Comparison of ENCODE assay signal across 9 mouse cellular contexts in the genomic region with DNA sequence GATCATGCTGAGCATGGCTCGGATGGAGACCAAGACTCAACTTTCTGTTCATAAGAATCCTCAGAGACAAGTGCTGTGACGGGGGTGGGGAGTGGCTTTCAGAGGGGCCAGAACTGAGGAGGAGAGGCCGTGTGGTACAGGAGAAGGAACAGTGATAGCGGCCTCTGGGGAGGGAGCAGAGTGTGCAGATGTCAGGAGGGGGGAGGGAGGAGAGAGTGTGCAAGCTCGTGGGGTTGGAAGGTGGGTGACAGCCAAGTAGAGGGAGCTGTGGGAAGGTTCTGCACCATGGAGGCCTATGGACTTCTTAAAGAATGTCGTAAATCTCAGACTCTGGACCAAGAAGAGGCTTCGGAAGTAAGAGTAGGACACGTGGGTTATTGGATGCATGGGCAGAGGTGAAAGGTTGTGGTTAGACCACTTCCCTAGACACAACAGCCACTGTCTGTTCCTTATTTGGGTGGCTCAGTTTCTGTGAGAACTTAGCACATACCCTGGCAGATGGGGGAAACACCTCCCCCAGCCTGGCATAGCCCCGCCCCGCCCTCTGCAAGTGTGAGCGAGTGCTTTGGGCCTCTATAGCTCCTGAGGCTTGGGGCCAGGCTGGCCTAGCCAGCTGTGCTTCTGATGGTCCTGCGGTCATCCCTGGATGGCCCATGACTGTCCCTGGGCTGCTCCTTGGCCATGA. TPM values are rescaled to one million over a fixed set of nuclear protein-coding genes. Genes with fewer than 3 reads are reported as not detected.
DNase-seq lines count a peak whose midpoint lies in the region; ATAC-seq and TF ChIP-seq lines count a peak whose summit lies in the region.
"Had no signal": no experiment of that assay in that cellular context is flagged by ENCODE, and none has a peak within 500 bp of the region (broad histone marks: within the 10 kb centered on the region; RNA-seq: fewer than 3 reads in every experiment).

No protein-coding gene starts in this region.

- no peak overlapping the region for H3K27ac ChIP-seq in embryonic facial prominence, embryonic 14.5 days (replicated peaks; ENCODE audit: low read depth, low read length)
- no peak overlapping the region for H3K27ac ChIP-seq in embryonic facial prominence, embryonic 10.5 days (replicated peaks)
- H3K27ac ChIP-seq in liver, postnatal 0 days (ENCODE audit: low read depth) = no peak overlapping the region

- no peak overlapping the region for H3K9ac ChIP-seq in embryonic facial prominence, embryonic 14.5 days (ENCODE audit: low read depth, low read length)
- no peak overlapping the region for H3K9ac ChIP-seq in liver, postnatal 0 days (replicated peaks)

- H3K4me2 ChIP-seq in embryonic facial prominence, embryonic 14.5 days (ENCODE audit: low read depth, low read length) = no peak overlapping the region
- no peak overlapping the region for H3K4me2 ChIP-seq in liver, postnatal 0 days (ENCODE audit: low read depth, low read length)

- TF ChIP-seq EP300 in liver, postnatal 0 days (IDR thresholded peaks at IDR 0.05; ENCODE audit: low read depth) = no peak

- no peaks in the 10 kb centered on the region for H3K9me3 ChIP-seq in embryonic facial prominence, embryonic 14.5 days (ENCODE audit: control insufficient read depth, low read length)
- no peaks in the 10 kb centered on the region for H3K9me3 ChIP-seq in embryonic facial prominence, embryonic 10.5 days
- no peaks in the 10 kb centered on the region for H3K9me3 ChIP-seq in liver, postnatal 0 days (ENCODE audit: low read length)

- no peaks in the 10 kb centered on the region for H3K36me3 ChIP-seq in embryonic facial prominence, embryonic 14.5 days (ENCODE audit: control insufficient read depth, insufficient read depth, low read length)
- no peaks in the 10 kb centered on the region for H3K36me3 ChIP-seq in embryonic facial prominence, embryonic 10.5 days (replicated peaks)
- H3K36me3 ChIP-seq in liver, postnatal 0 days (replicated peaks; ENCODE audit: insufficient read depth, low read length) = peaks cover 51% of the 10 kb centered on the region

- TF ChIP-seq CTCF in liver, postnatal 0 days (IDR thresholded peaks at IDR 0.05; ENCODE audit: low read depth) = no peak

- no peaks in the 10 kb centered on the region for H3K4me1 ChIP-seq in embryonic facial prominence, embryonic 14.5 days (ENCODE audit: control insufficient read depth, insufficient read depth, low read length)
- peaks cover 23% of the 10 kb centered on the region for H3K4me1 ChIP-seq in embryonic facial prominence, embryonic 10.5 days
- peaks cover 6% of the 10 kb centered on the region for H3K4me1 ChIP-seq in liver, postnatal 0 days (ENCODE audit: insufficient read depth)

- no peak overlapping the region for H3K4me3 ChIP-seq in embryonic facial prominence, embryonic 14.5 days (ENCODE audit: low read depth, low read length)
- H3K4me3 ChIP-seq in embryonic facial prominence, embryonic 10.5 days = no peak overlapping the region
- H3K4me3 ChIP-seq in liver, postnatal 0 days (ENCODE audit: low read depth, low read length) = no peak overlapping the region

- no peaks in the 10 kb centered on the region for H3K27me3 ChIP-seq in embryonic facial prominence, embryonic 14.5 days (replicated peaks; ENCODE audit: control insufficient read depth, insufficient read depth, low read length)
- no peaks in the 10 kb centered on the region for H3K27me3 ChIP-seq in embryonic facial prominence, embryonic 10.5 days (replicated peaks; ENCODE audit: low read depth, poor library complexity, severe bottlenecking)
- H3K27me3 ChIP-seq in liver, postnatal 0 days (ENCODE audit: insufficient read depth, low read length) = no peaks in the 10 kb centered on the region

- no peak for DNase-seq in embryonic facial prominence, embryonic 14.5 days (ENCODE audit: low spot score)
- DNase-seq in embryonic facial prominence, embryonic 10.5 days (ENCODE audit: low spot score) = no peak
- peak; percentile 76 for DNase-seq in liver, postnatal 0 days
- peak; percentile 55 to 66 for DNase-seq in spleen, postnatal 14 days (ENCODE audit: low spot score in 2 of 2)
- DNase-seq in cerebellum, postnatal 14 days = no peak
- DNase-seq in heart, adult 8-10 months (ENCODE audit: low spot score) = no peak
- DNase-seq in embryo, embryonic 9.5 days (ENCODE audit: extremely low spot score) = no peak

- ATAC-seq in embryonic facial prominence, embryonic 14.5 days (ENCODE audit: low read depth) = 0 out of 2 replicates have a peak, but pooled peaks have one; percentile 17
- peak; percentile 97 for ATAC-seq in CD4-positive, CD25-positive, alpha-beta regulatory T cell, adult 4 months
- peak; percentile 79 for ATAC-seq in liver, postnatal 0 days
- ATAC-seq: forebrain, embryonic 16.5 days had no signal

- WGBS in embryonic facial prominence, embryonic 14.5 days = 66% methylated on average over 12 of the region's 12 CpGs
- 77% methylated on average over 12 of the region's 12 CpGs for WGBS in embryonic facial prominence, embryonic 10.5 days
- WGBS in liver, postnatal 0 days (ENCODE audit: insufficient replicate concordance) = 46% methylated on average over 12 of the region's 12 CpGs

RNA-seq across cellular contexts. Expression of a gene that starts 28.5 kb away (rescaled TPM):
- polyA plus RNA-seq in embryonic facial prominence, embryonic 14.5 days (2014; fragmentation: Nextera tagmentation; extraction: Ambion mirVana) = 7.0 and 7.8 TPM in 2 replicates
- polyA plus RNA-seq in embryonic facial prominence, embryonic 10.5 days (2016; fragmentation: Nextera tagmentation; extraction: Ambion mirVana) = 1.0 and 1.5 TPM in 2 replicates
- 1 to 10 TPM; 2.9 to 4.5 TPM for polyA plus RNA-seq in CD4-positive, CD25-positive, alpha-beta regulatory T cell, adult 4 months (2017; shearing (Covaris generic))
- polyA plus RNA-seq in liver, postnatal 0 days (2015; fragmentation: Nextera tagmentation; extraction: Ambion mirVana) = 12.3 and 16.6 TPM in 2 replicates
- 10 to 100 TPM; 28.4 to 42.8 (median 34.3) TPM for total RNA-seq in heart, adult 8-10 months (2022)

RNA-seq across cellular contexts. Expression of a gene that starts 47.7 kb away (rescaled TPM):
- polyA plus RNA-seq in embryonic facial prominence, embryonic 14.5 days (2014; fragmentation: Nextera tagmentation; extraction: Ambion mirVana) = 30.1 and 30.2 TPM in 2 replicates
- polyA plus RNA-seq in embryonic facial prominence, embryonic 10.5 days (2016; fragmentation: Nextera tagmentation; extraction: Ambion mirVana) = 21.5 and 22.3 TPM in 2 replicates
- 10 to 100 TPM; 13.4 to 16.2 TPM for polyA plus RNA-seq in CD4-positive, CD25-positive, alpha-beta regulatory T cell, adult 4 months (2017; shearing (Covaris generic))
- 21.9 and 22.9 TPM in 2 replicates for polyA plus RNA-seq in liver, postnatal 0 days (2015; fragmentation: Nextera tagmentation; extraction: Ambion mirVana)
- total RNA-seq in heart, adult 8-10 months (2022) = 10 to 100 TPM; 36.4 to 44.5 (median 39.8) TPM

Comparison
In these comparisons a context has a peak if more than half of its experiments do, and no peak if none do; other contexts are left out.
1. ATAC-seq: peak in every context shown above with its lines; median percentile 97 in CD4-positive, CD25-positive, alpha-beta regulatory T cell, adult 4 months; 79 in liver, postnatal 0 days; 17 in embryonic facial prominence, embryonic 14.5 days.
2. DNase-seq: peak in liver, postnatal 0 days (single experiment) and spleen, postnatal 14 days (2 of 2); none in embryonic facial prominence, embryonic 14.5 days (single experiment), embryonic facial prominence, embryonic 10.5 days (single experiment), cerebellum, postnatal 14 days (0 of 2), heart, adult 8-10 months (single experiment) and embryo, embryonic 9.5 days (single experiment).